ENCODE assay signal across 8 mouse cellular contexts in the genomic region with DNA sequence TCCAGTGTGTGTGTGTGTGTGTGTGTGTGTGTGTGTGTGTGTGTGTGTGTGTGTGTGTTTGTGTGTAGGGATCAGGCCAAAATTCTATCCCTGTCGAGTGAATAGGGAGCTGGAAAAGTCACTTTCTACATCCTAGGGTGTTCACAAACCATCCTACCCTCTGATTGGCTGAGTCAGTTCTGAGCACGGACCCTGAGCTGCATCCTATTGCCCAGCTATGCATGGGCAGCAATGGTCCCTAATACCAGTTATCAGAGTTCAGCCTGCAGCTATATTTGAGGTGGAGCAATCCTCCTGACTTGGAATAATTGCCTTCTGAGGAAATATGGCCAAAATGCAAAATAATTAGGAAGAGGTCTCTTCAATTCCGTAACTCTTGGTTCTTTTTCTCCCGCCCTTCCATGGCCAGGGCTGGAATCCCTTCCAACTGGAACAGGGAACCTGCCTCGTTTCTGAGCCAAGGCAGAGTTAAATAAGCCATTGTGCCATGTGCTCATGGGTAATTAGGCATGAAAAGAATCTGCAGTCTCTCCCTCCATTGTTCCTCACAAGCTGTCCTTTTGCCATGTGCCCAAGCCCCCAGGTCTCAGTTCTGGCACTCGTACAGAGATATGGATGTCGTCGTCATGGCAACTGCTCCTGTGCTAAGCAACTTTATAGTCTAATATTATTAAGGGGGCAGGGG.
DNase-seq lines count a peak whose midpoint lies in the region; ATAC-seq lines count a peak whose summit lies in the region.

No protein-coding gene starts in this region.

- no peak overlapping the region for H3K4me3 ChIP-seq in hindbrain, embryonic 13.5 days

- no peaks in the 10 kb centered on the region for H3K9me3 ChIP-seq in hindbrain, embryonic 13.5 days

- H3K9ac ChIP-seq in hindbrain, embryonic 13.5 days: no peak overlapping the region

- 15% methylated on average over 8 of the region's 8 CpGs for WGBS in hindbrain, embryonic 13.5 days

- H3K36me3 ChIP-seq in hindbrain, embryonic 13.5 days: no peaks in the 10 kb centered on the region

- H3K27ac ChIP-seq in hindbrain, embryonic 13.5 days: peak overlapping the region; percentile 85

- no peaks in the 10 kb centered on the region for H3K27me3 ChIP-seq in hindbrain, embryonic 13.5 days

- H3K4me1 ChIP-seq in hindbrain, embryonic 13.5 days (replicated peaks): peaks cover 26% of the 10 kb centered on the region

- DNase-seq in cerebellum, adult 11-12 months: peak; percentile 3
- DNase-seq in embryo, embryonic 11.5 days (ENCODE audit: low read depth, low spot score): peak; percentile 37
- peak; percentile 58 for DNase-seq in neural tube, embryonic 10.5 days (ENCODE audit: extremely low spot score, low spot score)
- no peak for DNase-seq in kidney, adult 18-20 months

- no peak for ATAC-seq in cerebellum, adult (ENCODE audit: insufficient number of reproducible peaks, low FRiP score, low TSS enrichment)
- peak; percentile 89 for ATAC-seq in hindbrain, embryonic 13.5 days (ENCODE audit: low FRiP score)
- ATAC-seq in erythroid progenitor cell, adult 5-6 weeks (replicated peaks; ENCODE audit: low FRiP score, poor library complexity, severe bottlenecking): no peak
- no peak for ATAC-seq in monocyte, adult 5-6 weeks (replicated peaks; ENCODE audit: insufficient number of reproducible peaks, low FRiP score, low TSS enrichment, poor library complexity, severe bottlenecking)

- peak overlapping the region; percentile 14; the same call in 1 of the 2 replicates for H3K4me2 ChIP-seq in hindbrain, embryonic 13.5 days
